Mouse (Mus musculus) myocyte (in vitro differentiated cells): ENCODE measurements around the gene Mns1.

Source experiments
- CEBPB ChIP-seq: IDR thresholded peaks from 2 replicates; pipeline ENCODE4 v1.6.1; 2011; ENCODE audit warnings: mild to moderate bottlenecking, moderate library complexity; ENCODE audit not compliant: poor library complexity, insufficient read depth, severe bottlenecking
- MAX ChIP-seq: IDR thresholded peaks from one replicate; pipeline ENCODE4 v1.6.1; 2011; ENCODE audit warnings: low read depth, mild to moderate bottlenecking, control low read depth
- MYOG ChIP-seq, 3 experiments: IDR thresholded peaks; one replicate each; pipeline ENCODE4 v1.6.1; 2011; ENCODE audit warnings: control low read depth in 2 of 3, low read depth in 2 of 3, mild to moderate bottlenecking in 2 of 3; ENCODE audit not compliant: insufficient read length in 2 of 3, control insufficient read depth in 1 of 3, insufficient read depth in 1 of 3
- POLR2A ChIP-seq: IDR thresholded peaks from one replicate; pipeline ENCODE4 v1.6.1; 2011; ENCODE audit warnings: low read depth, mild to moderate bottlenecking, control low read depth, moderate library complexity; ENCODE audit not compliant: insufficient read length
- POLR2AphosphoS2 ChIP-seq: IDR thresholded peaks from one replicate; pipeline ENCODE4 v1.6.1; 2011; ENCODE audit warnings: low read depth, control low read depth; ENCODE audit not compliant: insufficient read length
- TCF3 ChIP-seq: IDR thresholded peaks from one replicate; pipeline ENCODE4 v1.6.1; 2011; ENCODE audit warnings: low read depth, control low read depth; ENCODE audit not compliant: insufficient read length

GRCm38 (mm10) chr9:72393869-72394341 lies 43.9 kb upstream of the Mns1 start:
- TF ChIP-seq POLR2A = no peak
- TF ChIP-seq MAX = no peak
- TF ChIP-seq TCF3 = no peak
- no peak for TF ChIP-seq MYOG (IDR thresholded peaks at IDR 0.05; ENCODE audit: control insufficient read depth in 1 of 3, insufficient read depth in 1 of 3, insufficient read length in 2 of 3, low read depth in 2 of 3)
- TF ChIP-seq POLR2AphosphoS2 = no peak
- TF ChIP-seq CEBPB = no peak
